Mouse (Mus musculus) kidney, adult 11 months (tissue): ENCODE results near the gene Ddx3x.
"Not testable (repeated sequence)": the region's sequence is repeated elsewhere in the genome, so short reads cannot be mapped to it uniquely, and the experiment has no call there.

Source experiments
- DNase-seq: peaks from one replicate; pipeline ENCODE4 v3.0.0; 2022

Ddx3x gene

DNA sequence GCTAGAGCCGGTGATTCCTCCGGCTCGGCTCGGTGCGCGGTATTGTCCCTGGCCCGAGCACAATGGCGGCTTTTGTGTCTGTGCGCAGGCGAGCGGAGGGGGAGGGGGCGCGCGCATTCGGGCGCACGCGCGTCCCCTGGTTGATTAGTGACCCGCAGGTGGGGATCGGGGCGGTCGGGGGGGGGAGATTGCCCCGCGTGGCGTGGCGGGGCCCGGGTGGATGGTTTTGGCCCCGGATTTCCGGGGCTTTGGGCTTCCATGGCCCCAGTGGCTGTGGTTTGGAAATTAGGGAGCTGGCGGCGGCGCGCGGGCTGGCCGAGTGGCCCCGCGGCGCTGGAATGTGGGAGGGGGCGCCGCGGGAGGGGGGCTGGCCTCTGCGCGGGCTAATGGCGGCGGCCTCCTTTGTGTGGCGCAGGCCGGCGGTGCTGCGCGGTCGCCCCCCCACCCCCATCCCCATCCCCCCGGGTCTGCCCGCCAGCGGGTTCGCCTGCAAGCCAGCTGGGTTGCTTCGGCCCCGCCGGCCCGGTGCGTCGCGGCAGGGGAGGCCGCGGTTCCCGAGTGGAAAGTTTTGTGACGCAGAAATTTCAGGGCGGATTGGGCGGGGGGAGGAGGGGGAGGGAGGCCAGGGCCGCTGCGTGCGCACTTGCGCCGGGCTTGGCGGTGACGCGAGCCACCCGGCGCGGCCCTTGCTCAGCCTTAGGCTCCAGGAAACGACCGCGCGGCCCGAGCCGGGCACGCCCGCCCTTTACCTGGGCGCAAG is 739 bp downstream of the Ddx3x start:
- DNase-seq, result peak; percentile 80

DNA sequence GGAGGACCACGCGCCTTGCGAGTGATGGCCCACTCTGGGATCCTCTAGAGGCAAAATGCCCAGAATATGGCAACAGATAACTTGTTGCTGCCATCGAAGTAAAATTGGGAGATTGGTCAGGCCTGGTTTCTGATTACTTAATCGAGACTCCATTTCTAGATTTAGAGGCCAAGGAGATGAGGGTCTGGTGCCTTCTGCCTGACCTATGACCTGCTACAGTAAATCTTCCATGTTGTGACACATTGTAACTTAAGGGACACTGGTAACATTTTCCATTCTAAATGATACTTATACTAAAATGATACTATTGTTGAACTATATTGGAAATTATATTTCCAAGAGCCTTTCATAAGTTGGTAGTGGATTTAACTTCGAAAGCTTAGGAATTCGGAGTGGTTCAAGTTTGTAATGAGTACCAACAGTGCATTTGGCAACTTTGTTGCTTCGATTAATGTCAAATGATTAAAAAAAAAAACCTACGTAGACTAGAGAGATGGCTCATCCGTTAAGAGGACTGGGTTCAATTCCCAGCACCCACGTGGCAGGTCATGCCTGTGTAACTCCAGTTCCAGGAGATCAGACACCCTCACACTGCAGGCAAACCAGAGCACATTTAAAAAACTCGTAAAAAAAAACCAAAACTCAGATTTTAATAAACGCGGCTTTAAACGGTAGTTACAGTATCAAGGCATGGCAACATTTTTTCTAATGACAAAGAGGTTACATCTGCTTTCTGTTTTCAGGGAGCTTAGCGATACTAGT is 1.5 kb downstream of the Ddx3x start:
- DNase-seq, result peak; percentile 31

DNA sequence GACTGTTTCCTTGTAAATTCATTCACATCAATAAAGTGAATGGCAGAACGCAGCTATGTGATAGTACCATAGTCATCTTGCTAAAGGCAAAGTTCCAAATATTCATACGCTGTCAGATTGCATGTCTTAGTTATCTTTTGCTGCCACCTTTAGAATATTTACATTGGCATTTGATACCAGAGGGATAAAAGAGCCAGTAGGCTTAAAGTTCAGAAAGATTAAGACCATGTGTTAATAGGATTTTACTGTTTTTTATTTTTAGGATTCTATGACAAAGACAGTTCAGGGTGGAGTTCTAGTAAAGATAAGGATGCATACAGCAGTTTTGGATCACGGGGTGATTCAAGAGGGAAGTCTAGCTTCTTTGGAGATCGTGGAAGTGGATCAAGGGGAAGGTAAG is 5.0 kb downstream of the Ddx3x start:
- DNase-seq, result no peak

GRCm38 (mm10) chrX:13294505-13295228 is 13.9 kb downstream of the Ddx3x start:
- no peak for DNase-seq

GRCm38 (mm10) chrX:13295229-13295571 is 14.4 kb downstream of the Ddx3x start:
- DNase-seq, result no peak

GRCm38 (mm10) chrX:13296241-13296640 is 15.5 kb downstream of the Ddx3x start:
- not testable (repeated sequence) for DNase-seq

DNA sequence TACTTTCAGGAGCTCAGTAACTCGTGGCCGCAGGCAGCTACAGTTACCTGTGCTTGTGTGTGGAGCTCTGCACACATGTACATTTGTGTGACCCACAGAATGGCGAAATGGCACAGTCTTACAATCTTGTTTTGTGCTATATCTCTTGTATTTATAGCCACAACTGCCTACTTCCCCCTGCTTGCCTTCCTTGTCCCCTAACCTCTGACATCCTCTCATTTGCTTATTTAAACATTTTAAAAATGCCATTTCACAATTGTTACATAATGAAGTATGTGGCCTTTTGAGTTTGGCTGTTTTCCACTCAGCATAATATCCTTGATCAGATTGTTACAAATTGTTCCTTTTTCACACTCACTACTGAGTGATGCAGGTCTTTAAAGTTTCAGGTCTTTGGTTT is 25.4 kb downstream of the Ddx3x start:
- no peak for DNase-seq

DNA sequence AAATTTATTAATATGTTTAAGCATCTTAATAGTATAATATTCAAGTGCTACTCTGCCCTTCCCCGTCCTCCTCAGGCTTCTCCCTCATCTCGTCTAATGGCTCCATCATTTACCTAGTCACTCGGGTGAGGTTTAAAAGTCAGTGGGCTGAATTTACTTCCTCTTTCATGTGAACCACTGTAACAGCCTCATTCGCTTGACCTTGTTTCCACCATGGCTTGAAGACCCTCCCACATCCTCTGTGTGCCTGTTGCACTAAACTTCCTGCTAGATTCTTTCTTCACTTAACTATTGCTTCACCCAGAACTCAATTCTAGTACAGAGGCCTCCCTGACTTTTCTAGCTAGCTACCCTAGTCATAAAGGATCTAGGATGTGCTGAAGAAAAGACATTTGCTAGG is 30.6 kb downstream of the Ddx3x start:
- no peak for DNase-seq

GRCm38 (mm10) chrX:13329611-13330010 is 48.8 kb downstream of the Ddx3x start:
- DNase-seq, result no peak
